Mouse (Mus musculus): Measurements from ENCODE around the gene Rsad2. TPM values are rescaled to one million over a fixed set of nuclear protein-coding genes. Genes with fewer than 3 reads are reported as not detected.
"Not testable (repeated sequence)": the region's sequence is repeated elsewhere in the genome, so short reads cannot be mapped to it uniquely, and the experiment has no call there.

The Rsad2 gene
- polyA plus RNA-seq, 1 experiment, result not detected

DNA sequence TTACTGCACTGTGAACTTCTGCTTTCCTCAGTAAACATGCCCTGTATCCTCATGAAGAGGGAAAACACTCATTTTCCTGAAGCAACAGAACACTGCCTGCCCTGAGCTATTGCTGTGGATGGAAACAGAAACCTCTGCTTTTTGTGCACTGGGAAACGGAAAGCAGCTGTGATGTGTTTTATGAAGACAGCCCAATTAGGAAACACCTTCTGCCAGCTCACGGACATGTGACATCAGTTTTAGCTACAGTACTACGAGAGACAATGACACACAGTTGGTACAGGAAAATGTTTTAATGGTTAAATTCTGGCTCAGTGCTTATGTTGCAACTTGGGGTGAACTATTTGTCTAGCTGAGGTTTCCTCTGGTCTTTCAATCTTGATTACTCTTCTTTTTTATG, 16.9 kb downstream of the Rsad2 start:
- Histone ChIP-seq H3K79me2 (ENCODE audit: control insufficient read depth, insufficient read depth) (no peaks in the 10 kb centered on the region), H3K79me3 (ENCODE audit: low read depth) (no peaks in the 10 kb centered on the region), H3ac (ENCODE audit: control insufficient read depth, insufficient read length, low read depth) (no peak overlapping the region), H3K4me3 (ENCODE audit: insufficient read depth, poor library complexity, severe bottlenecking) (no peak overlapping the region), H3K27me3 (ENCODE audit: control insufficient read depth, insufficient read depth, insufficient read length) (no peaks in the 10 kb centered on the region), H3K36me3 (ENCODE audit: control insufficient read depth, insufficient read depth) (no peaks in the 10 kb centered on the region)
- TF ChIP-seq MYOG (IDR thresholded peaks at IDR 0.05; ENCODE audit: control insufficient read depth, extremely low read depth, insufficient read length), result no peak
- no peak for TF ChIP-seq CTCF (IDR thresholded peaks at IDR 0.05; ENCODE audit: control insufficient read depth, insufficient read depth, insufficient read length)
- no peak for TF ChIP-seq FOSL1 (IDR thresholded peaks at IDR 0.05; ENCODE audit: insufficient read depth, low read length, poor library complexity, severe bottlenecking)
- no peak for TF ChIP-seq USF1 (IDR thresholded peaks at IDR 0.05; ENCODE audit: low read depth)
- no peak for TF ChIP-seq MYOD1 (IDR thresholded peaks at IDR 0.05; ENCODE audit: control insufficient read depth, insufficient read length, low read depth)
- no peak for TF ChIP-seq CEBPB (IDR thresholded peaks at IDR 0.05; ENCODE audit: low read depth)
- TF ChIP-seq MAX (IDR thresholded peaks at IDR 0.05), result no peak

DNA sequence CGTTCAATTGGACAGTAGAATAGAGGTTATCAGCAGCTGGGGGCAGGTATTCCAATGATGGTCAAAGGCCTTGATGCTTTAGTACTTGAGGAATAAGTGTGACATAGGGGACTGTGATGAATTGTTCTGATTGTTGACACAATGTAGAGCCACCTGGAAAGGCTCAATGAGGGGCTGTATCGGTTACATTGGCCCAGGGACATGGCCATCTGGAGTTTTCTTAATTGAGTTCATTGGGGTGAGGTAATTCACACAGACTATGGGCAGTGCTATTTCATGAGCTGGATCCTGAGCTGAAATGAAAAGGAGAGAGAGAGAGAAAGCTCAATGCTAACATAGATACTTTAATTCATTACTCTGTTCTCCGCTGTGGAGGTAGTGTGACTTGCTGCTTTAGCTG, 18.3 kb downstream of the Rsad2 start:
- H3K27me3 ChIP-seq (ENCODE audit: control insufficient read depth, insufficient read depth, insufficient read length), result no peaks in the 10 kb centered on the region
- H3K79me3 ChIP-seq (ENCODE audit: low read depth), result no peaks in the 10 kb centered on the region
- no peak for TF ChIP-seq MYOD1 (IDR thresholded peaks at IDR 0.05; ENCODE audit: control insufficient read depth, insufficient read length, low read depth)
- TF ChIP-seq MAX (IDR thresholded peaks at IDR 0.05), result no peak
- TF ChIP-seq USF1 (IDR thresholded peaks at IDR 0.05; ENCODE audit: low read depth), result no peak
- TF ChIP-seq CEBPB (IDR thresholded peaks at IDR 0.05; ENCODE audit: low read depth), result no peak
- TF ChIP-seq MYOG (IDR thresholded peaks at IDR 0.05; ENCODE audit: control insufficient read depth, extremely low read depth, insufficient read length), result no peak
- TF ChIP-seq CTCF (IDR thresholded peaks at IDR 0.05; ENCODE audit: control insufficient read depth, insufficient read depth, insufficient read length), result no peak
- TF ChIP-seq FOSL1 (IDR thresholded peaks at IDR 0.05; ENCODE audit: insufficient read depth, low read length, poor library complexity, severe bottlenecking), result no peak
- no peaks in the 10 kb centered on the region for H3K36me3 ChIP-seq (ENCODE audit: control insufficient read depth, insufficient read depth)
- no peaks in the 10 kb centered on the region for H3K79me2 ChIP-seq (ENCODE audit: control insufficient read depth, insufficient read depth)
- no peak overlapping the region for H3K4me3 ChIP-seq (ENCODE audit: insufficient read depth, poor library complexity, severe bottlenecking)
- H3ac ChIP-seq (ENCODE audit: control insufficient read depth, insufficient read length, low read depth), result no peak overlapping the region

DNA sequence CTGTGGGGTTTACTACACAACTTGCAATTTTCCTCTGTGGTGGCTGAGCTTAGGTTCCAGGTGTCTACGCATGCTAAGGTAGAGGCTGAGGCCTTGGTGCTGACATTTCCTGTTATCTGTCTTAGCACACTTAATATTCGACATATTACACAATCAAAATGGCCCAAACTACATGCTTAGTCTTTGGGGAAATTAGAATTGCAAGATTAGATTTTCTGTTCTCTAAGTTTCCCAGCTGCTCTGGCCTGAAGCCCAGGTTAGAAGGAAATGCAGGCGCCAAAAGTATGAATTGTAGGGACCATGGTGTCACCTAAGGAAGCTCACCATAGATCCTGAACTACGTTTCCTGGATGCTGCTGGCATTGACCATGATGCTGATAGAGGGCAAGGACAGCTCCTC, 19.9 kb downstream of the Rsad2 start:
- Histone ChIP-seq H3ac (ENCODE audit: control insufficient read depth, insufficient read length, low read depth) (no peak overlapping the region), H3K4me3 (ENCODE audit: insufficient read depth, poor library complexity, severe bottlenecking) (no peak overlapping the region), H3K27me3 (ENCODE audit: control insufficient read depth, insufficient read depth, insufficient read length) (no peaks in the 10 kb centered on the region), H3K36me3 (ENCODE audit: control insufficient read depth, insufficient read depth) (no peaks in the 10 kb centered on the region), H3K79me2 (ENCODE audit: control insufficient read depth, insufficient read depth) (no peaks in the 10 kb centered on the region), H3K79me3 (ENCODE audit: low read depth) (no peaks in the 10 kb centered on the region)
- TF ChIP-seq USF1 (IDR thresholded peaks at IDR 0.05; ENCODE audit: low read depth) (no peak), CEBPB (IDR thresholded peaks at IDR 0.05; ENCODE audit: low read depth) (no peak), CTCF (IDR thresholded peaks at IDR 0.05; ENCODE audit: control insufficient read depth, insufficient read depth, insufficient read length) (no peak), MAX (IDR thresholded peaks at IDR 0.05) (no peak), MYOG (IDR thresholded peaks at IDR 0.05; ENCODE audit: control insufficient read depth, extremely low read depth, insufficient read length) (no peak), MYOD1 (IDR thresholded peaks at IDR 0.05; ENCODE audit: control insufficient read depth, insufficient read length, low read depth) (no peak), FOSL1 (IDR thresholded peaks at IDR 0.05; ENCODE audit: insufficient read depth, low read length, poor library complexity, severe bottlenecking) (no peak)

DNA sequence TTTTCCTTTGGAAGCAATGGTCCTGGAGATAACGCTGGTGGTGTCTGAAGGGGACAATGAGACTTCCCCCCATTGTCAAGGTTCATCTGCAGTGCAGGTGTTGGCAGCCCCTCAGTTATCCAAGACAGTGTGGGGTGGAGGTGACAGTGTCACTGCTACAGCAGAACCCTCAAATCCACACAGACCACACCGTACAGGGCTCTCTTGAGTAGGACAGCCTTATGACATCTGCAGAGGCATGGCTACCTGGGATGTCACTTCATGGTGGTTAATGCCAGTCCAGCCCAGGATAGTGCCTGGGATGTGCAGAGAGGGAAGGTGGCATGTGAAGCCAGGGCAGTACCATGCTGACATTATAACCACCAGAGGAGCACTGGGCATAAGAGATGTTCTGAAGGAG, 27.5 kb downstream of the Rsad2 start:
- not testable (repeated sequence) for H3K36me3 ChIP-seq (ENCODE audit: control insufficient read depth, insufficient read depth); H3ac ChIP-seq (ENCODE audit: control insufficient read depth, insufficient read length, low read depth); H3K79me2 ChIP-seq (ENCODE audit: control insufficient read depth, insufficient read depth); H3K4me3 ChIP-seq (ENCODE audit: insufficient read depth, poor library complexity, severe bottlenecking); H3K27me3 ChIP-seq (ENCODE audit: control insufficient read depth, insufficient read depth, insufficient read length); H3K79me3 ChIP-seq (ENCODE audit: low read depth)

DNA sequence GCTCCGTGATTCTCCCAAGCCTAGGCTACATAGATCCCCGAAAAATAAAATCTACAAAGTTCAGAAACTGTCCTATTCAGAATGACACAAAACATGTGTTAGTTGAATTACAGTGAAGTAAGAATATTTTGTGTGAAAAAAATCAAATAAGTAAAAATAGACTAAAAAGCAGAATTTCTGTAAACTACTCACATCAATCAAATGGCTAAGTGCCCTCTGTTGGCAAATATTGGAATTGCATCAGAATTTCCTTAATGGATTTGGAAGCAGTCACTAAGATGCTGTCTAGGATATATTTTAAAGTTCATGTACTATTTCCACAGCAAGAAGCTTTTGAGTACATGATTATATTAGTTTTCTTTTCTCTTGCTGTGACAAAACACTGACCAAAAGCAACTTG, 31.4 kb downstream of the Rsad2 start:
- Histone ChIP-seq H3K27me3 (ENCODE audit: control insufficient read depth, insufficient read depth, insufficient read length) (no peaks in the 10 kb centered on the region), H3K79me2 (ENCODE audit: control insufficient read depth, insufficient read depth) (no peaks in the 10 kb centered on the region), H3K4me3 (ENCODE audit: insufficient read depth, poor library complexity, severe bottlenecking) (no peak overlapping the region), H3K79me3 (ENCODE audit: low read depth) (no peaks in the 10 kb centered on the region), H3ac (ENCODE audit: control insufficient read depth, insufficient read length, low read depth) (no peak overlapping the region), H3K36me3 (ENCODE audit: control insufficient read depth, insufficient read depth) (no peaks in the 10 kb centered on the region)
- TF ChIP-seq CTCF (IDR thresholded peaks at IDR 0.05; ENCODE audit: control insufficient read depth, insufficient read depth, insufficient read length) (no peak), MAX (IDR thresholded peaks at IDR 0.05) (no peak), MYOD1 (IDR thresholded peaks at IDR 0.05; ENCODE audit: control insufficient read depth, insufficient read length, low read depth) (no peak), FOSL1 (IDR thresholded peaks at IDR 0.05; ENCODE audit: insufficient read depth, low read length, poor library complexity, severe bottlenecking) (no peak), USF1 (IDR thresholded peaks at IDR 0.05; ENCODE audit: low read depth) (no peak), CEBPB (IDR thresholded peaks at IDR 0.05; ENCODE audit: low read depth) (no peak), MYOG (IDR thresholded peaks at IDR 0.05; ENCODE audit: control insufficient read depth, extremely low read depth, insufficient read length) (no peak)

DNA sequence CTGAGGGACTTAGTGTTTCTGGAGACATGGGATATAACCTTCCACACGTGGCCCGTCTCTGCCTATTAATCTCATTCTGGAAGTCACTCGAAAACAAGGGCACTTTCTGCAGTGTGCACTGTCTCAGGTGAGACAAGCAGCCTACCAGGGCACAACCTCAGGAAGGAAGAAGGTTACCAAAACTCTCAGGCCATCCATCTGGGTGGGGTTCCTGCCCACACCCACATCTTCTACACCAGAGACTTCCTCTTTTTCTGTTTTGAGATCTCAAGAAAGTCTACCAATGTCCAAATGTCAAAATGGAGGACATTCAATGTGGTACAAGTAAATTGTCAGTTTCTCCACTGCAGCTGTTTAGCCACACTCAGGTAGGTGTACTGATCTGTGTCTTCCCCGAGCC, 37.9 kb downstream of the Rsad2 start:
- Histone ChIP-seq H3K27me3 (ENCODE audit: control insufficient read depth, insufficient read depth, insufficient read length) (no peaks in the 10 kb centered on the region), H3K36me3 (ENCODE audit: control insufficient read depth, insufficient read depth) (no peaks in the 10 kb centered on the region), H3K79me3 (ENCODE audit: low read depth) (no peaks in the 10 kb centered on the region), H3ac (ENCODE audit: control insufficient read depth, insufficient read length, low read depth) (no peak overlapping the region), H3K4me3 (ENCODE audit: insufficient read depth, poor library complexity, severe bottlenecking) (no peak overlapping the region), H3K79me2 (ENCODE audit: control insufficient read depth, insufficient read depth) (no peaks in the 10 kb centered on the region)
- TF ChIP-seq MYOD1 (IDR thresholded peaks at IDR 0.05; ENCODE audit: control insufficient read depth, insufficient read length, low read depth) (no peak), CEBPB (IDR thresholded peaks at IDR 0.05; ENCODE audit: low read depth) (no peak), FOSL1 (IDR thresholded peaks at IDR 0.05; ENCODE audit: insufficient read depth, low read length, poor library complexity, severe bottlenecking) (no peak), CTCF (IDR thresholded peaks at IDR 0.05; ENCODE audit: control insufficient read depth, insufficient read depth, insufficient read length) (no peak), MAX (IDR thresholded peaks at IDR 0.05) (no peak), USF1 (IDR thresholded peaks at IDR 0.05; ENCODE audit: low read depth) (no peak), MYOG (IDR thresholded peaks at IDR 0.05; ENCODE audit: control insufficient read depth, extremely low read depth, insufficient read length) (no peak)

All from C2C12 (cell line).